Mouse (Mus musculus) inflammation-experienced regulatory T-cells, adult 16 weeks (primary cell): ENCODE results near the gene Snx8. TPM values are rescaled to one million over a fixed set of nuclear protein-coding genes. Genes with fewer than 3 reads are reported as not detected.

ENCODE experiments used
- polyA plus RNA-seq: library from polyadenylated mRNA; unstranded; fragments of 100-300 nt; shearing (Covaris generic); gene quantifications from one replicate; pipeline ENCODE4 v1.2.1, GENCODE M21; 2017

Gene Snx8
- polyA plus RNA-seq, result 3.1 TPM

DNA sequence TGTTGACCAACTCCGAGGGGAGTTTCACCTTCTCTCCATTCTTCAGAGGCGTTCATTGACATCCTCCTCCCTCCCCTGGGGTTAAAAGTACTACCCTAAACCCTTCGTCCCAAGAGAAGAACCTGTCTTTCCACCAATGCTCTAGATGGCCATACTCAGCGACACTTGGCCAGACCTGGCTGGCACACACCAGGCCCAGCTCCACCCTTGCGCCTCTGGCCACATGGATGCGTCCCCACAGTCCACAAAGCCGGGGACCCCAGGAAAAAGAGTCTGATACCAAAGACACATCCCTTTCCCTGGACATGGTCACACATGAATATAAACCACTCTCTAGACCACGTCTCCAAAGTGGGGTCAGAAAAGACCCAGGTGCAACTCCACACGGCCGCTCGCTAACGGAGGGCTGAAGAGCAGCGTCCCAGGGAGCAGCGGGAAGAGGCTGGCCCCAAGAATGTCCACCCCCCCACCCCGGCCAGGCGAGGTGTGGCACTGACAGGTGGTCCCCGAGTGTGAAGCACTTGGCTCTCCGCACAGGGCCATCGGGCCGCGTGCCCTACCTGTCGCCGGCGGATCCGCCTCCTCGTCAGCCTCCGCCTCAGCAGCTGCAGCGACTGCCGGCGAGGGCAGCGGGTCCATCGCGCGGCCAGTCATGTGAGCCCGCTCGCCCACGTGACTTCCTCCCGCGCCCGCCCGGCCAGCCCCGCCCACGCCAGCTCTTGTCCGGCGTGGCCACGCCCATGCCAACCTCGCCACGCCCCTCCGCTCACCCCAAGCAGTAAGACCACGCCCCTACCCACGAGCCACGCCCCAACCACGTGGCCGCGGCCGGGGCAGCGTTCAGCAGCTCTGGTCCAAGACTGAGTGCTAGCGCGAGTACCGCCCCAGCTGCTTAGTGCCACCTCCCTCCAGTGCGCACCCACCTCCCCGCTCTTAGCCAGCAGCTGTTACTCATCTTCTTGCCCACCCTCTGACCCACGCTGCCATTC, at the start of gene Snx8:
Gene Snx8 (minus strand): TSS at position 675 of the 989 bp plus-strand sequence.

DNA sequence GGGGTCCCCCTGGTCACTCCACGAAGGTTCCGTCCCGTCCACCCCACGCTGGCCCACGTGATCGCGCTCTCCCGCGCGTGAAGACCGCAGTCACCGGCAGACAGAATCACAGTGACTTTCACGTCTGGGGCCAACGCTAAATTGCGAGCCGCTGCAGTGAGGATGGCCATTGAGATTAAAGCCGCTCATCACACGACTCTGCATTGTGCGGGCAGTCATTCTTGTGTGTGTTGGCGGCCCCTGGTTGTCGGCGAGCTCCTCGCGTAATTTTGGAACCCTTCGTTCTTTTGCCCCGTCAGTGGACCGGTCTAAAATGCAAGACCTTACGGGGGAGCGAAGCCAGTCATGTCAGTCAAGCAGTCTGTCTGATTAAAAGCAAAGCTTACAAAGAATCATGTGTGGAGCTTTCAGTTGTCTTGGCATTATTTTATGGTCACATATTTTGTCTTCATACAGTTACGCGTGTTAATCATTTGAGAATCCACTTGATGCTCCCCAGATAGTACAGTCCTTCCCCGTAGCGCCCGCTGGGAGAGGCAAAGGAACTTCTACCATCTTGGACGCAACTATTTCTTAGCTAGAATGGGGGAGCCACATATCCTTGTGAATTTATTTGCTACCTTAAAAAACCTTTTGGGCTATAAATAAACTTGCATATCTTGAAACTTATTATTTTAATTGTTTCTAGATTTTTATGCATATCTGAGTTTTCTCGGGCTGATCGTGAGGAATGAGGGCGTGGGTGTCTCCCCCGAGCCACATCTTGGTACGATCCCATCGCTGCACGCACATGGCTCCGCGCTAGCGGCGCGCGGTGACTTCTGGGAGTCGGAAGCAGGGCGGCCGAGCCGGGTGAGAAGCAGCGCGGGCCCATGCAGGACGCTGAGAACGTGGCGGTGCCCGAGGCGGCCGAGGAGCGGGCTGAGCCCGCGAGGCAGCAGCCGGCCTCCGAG, 29.7 kb upstream of the Snx8 start, which contains the start of gene Eif3b:
Gene Eif3b (plus strand): TSS at position 840 of the 953 bp plus-strand sequence.

DNA sequence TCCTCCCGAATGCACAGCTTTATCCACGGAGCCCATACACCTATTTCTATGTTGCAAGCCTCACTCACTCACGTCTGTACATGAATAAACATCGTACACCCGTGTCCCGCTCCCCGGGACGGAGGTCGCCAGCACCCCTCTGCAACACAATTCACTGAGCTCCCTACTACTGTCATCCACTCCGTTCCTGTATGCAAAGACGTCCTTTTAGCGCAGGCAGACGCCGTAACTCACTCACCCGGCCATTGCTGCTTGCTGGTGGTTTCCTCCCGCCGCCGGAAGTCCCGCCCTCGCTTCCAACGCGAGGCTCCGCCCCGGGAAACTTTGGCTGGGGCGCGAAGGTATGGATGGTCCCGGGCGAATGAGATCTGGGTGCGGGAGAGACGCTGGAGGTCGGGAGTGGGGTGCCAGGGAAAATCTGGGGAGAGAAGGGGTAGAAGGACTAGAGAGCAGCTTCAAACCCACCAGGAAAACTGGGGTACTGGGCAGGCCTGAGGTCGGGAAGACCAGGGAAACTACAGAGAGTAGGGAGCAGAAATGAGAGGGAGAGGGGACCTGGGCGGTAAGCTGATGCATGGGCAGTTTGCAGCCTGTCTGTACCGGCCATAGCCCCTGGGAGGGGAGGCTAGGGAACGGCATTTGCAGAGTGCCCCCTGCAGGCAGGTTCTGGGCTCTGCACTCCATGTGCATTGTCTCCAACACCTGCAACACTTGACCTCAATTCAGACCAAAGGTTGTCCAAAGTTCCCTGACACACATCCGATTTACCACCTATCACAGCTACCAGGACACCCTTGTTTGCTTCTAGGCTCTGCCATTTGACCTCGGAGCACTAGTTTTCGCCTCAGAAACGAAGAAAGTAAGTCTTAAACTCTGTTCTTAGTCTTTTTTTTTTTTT, 57.2 kb downstream of the Snx8 start, which contains the start of gene Mrm2:
Gene Mrm2 (minus strand): TSS at position 284 of the 898 bp plus-strand sequence.

DNA sequence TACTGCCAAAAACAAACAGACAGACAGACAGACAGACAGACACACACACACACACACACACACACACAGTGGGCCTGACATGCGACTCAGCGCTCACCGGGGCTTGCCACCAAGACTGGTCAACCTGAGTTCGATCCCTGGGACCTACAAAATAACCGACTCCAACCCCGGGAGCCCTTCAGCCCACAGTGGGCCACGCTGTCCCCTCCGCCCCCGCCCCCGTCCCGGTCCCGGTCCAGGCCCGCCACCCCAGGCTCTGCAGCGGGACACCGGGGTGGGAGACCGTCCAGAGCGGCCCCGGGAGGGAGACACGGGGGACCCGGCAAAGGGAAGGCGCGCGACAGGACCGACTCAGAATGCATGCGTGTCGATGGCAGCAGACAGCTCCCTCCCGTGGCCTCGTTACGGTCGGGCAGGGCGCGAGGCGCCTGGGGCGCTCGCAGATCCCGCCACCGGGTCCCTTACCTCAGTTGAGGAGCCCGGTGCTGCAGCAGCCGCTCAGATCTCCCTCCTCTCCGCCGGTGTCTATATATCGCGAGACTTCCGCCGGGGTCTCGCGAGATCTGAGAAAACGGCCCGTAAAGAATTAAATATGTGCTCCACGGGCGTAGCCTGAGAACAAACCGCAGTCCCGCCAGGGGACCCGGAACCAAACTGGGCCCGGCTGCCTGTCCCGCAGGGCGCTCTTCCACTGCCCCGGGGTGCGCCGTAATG, 67.9 kb downstream of the Snx8 start, which contains the start of the genes Mad1l1 and Nudt1:
Gene Mad1l1 (minus strand): TSS at position 511 of the 714 bp plus-strand sequence.
Gene Nudt1 (plus strand): TSS at position 615 of the 714 bp plus-strand sequence.

Other genes starting within 250 kb of the Snx8 start
- 32.2 TPM for gene Mad1l1, start 67.7 kb downstream of the Snx8 start, polyA plus RNA-seq
- 24.2 TPM for gene Nudt1, start 67.6 kb downstream of the Snx8 start, polyA plus RNA-seq
- 15.4 TPM for gene Mrm2, start 57.4 kb downstream of the Snx8 start, polyA plus RNA-seq
- gene Eif3b, start 30.1 kb upstream of the Snx8 start, polyA plus RNA-seq, result 60.1 TPM
- not detected for gene Gm4869, start 56.4 kb upstream of the Snx8 start, polyA plus RNA-seq
- gene Chst12, start 116.3 kb upstream of the Snx8 start, polyA plus RNA-seq, result 44.7 TPM
- 1.5 TPM for gene Grifin, start 175.8 kb upstream of the Snx8 start, polyA plus RNA-seq
- gene Lfng, start 218.1 kb upstream of the Snx8 start, polyA plus RNA-seq, result 92.8 TPM